Mouse (Mus musculus) gonadal fat pad, adult 2 months (tissue): ENCODE results near the gene Scaf1. TPM values are rescaled to one million over a fixed set of nuclear protein-coding genes. Genes with fewer than 3 reads are reported as not detected.

Experiments used
- DNase-seq: peaks from one replicate; pipeline ENCODE4 v3.0.0-alpha.2; 2012; ENCODE audit warnings: low read depth
- polyA plus RNA-seq: library from polyadenylated mRNA; depleted of rRNA; stranded (reverse); fragments of >200 nt; gene quantifications from 2 replicates; pipeline ENCODE4 v1.2.3, GENCODE M21; 2012; rRNA removed

Gene Scaf1
- polyA plus RNA-seq, 1 experiment = 48.9 TPM

- no peak for DNase-seq
Observed at GRCm38 (mm10) chr7:44956266-44956665, 59.9 kb downstream of the Scaf1 start.

- DNase-seq = no peak
Observed at GRCm38 (mm10) chr7:44955628-44956027, 60.5 kb downstream of the Scaf1 start.

- DNase-seq = no peak
Observed at GRCm38 (mm10) chr7:44954091-44954885, 61.9 kb downstream of the Scaf1 start.

- no peak for DNase-seq
Observed at GRCm38 (mm10) chr7:44953561-44953960, 62.6 kb downstream of the Scaf1 start.

Other genes with a start within 250 kb of the Scaf1 start
- 36.7 and 40.5 TPM in 2 replicates for gene Nup62, start 200.3 kb downstream of the Scaf1 start, polyA plus RNA-seq
- 2.1 and 2.7 TPM in 2 replicates for gene Il4i1, start 200.0 kb downstream of the Scaf1 start, polyA plus RNA-seq
- 139 and 143 TPM in 2 replicates for gene Atf5, start 199.7 kb downstream of the Scaf1 start, polyA plus RNA-seq
- 72.9 and 107 TPM in 2 replicates for gene Akt1s1, start 167.4 kb downstream of the Scaf1 start, polyA plus RNA-seq
- gene Tbc1d17, start 167.3 kb downstream of the Scaf1 start, polyA plus RNA-seq = 90.6 and 94.6 TPM in 2 replicates
- gene Pnkp, start 159.2 kb downstream of the Scaf1 start, polyA plus RNA-seq = 43.4 and 50.8 TPM in 2 replicates
- 243 and 279 TPM in 2 replicates for gene Ptov1, start 146.6 kb downstream of the Scaf1 start, polyA plus RNA-seq
- 95.2 and 106 TPM in 2 replicates for gene Med25, start 123.7 kb downstream of the Scaf1 start, polyA plus RNA-seq
- gene Fuz, start 120.3 kb downstream of the Scaf1 start, polyA plus RNA-seq = 34.2 and 34.5 TPM in 2 replicates
- 88.2 and 99.1 TPM in 2 replicates for gene Ap2a1, start 86.9 kb downstream of the Scaf1 start, polyA plus RNA-seq
- gene Tsks, start 73.2 kb downstream of the Scaf1 start, polyA plus RNA-seq = 3.5 and 4.7 TPM in 2 replicates
- gene Cpt1c, start 41.5 kb downstream of the Scaf1 start, polyA plus RNA-seq = 17.1 and 17.9 TPM in 2 replicates
- 211 and 218 TPM in 2 replicates for gene Prmt1, start 29.8 kb downstream of the Scaf1 start, polyA plus RNA-seq
- gene Irf3, start 18.7 kb downstream of the Scaf1 start, polyA plus RNA-seq = 87.1 and 89.9 TPM in 2 replicates
- gene Bcl2l12, start 17.7 kb downstream of the Scaf1 start, polyA plus RNA-seq = 20.3 and 22.0 TPM in 2 replicates
- gene Rras, start 1.6 kb upstream of the Scaf1 start, polyA plus RNA-seq = 221 and 291 TPM in 2 replicates
- 5.7 and 10.5 TPM in 2 replicates for gene Prr12, start 36.5 kb upstream of the Scaf1 start, polyA plus RNA-seq
- 71.4 and 78.1 TPM in 2 replicates for gene Nosip, start 46.1 kb upstream of the Scaf1 start, polyA plus RNA-seq
- 55.7 and 72.5 TPM in 2 replicates for gene Prrg2, start 46.3 kb upstream of the Scaf1 start, polyA plus RNA-seq
- gene Rcn3, start 75.9 kb upstream of the Scaf1 start, polyA plus RNA-seq = 112 and 116 TPM in 2 replicates
- 152 and 158 TPM in 2 replicates for gene Fcgrt, start 87.5 kb upstream of the Scaf1 start, polyA plus RNA-seq
- 218 and 429 TPM in 2 replicates for gene Rps11, start 108.1 kb upstream of the Scaf1 start, polyA plus RNA-seq
- 2,573 and 2,702 TPM in 2 replicates for gene Rpl13a, start 112.4 kb upstream of the Scaf1 start, polyA plus RNA-seq
- gene Gm45713, start 119.9 kb upstream of the Scaf1 start, polyA plus RNA-seq = 3.6 and 5.6 TPM in 2 replicates
- gene Flt3l, start 120.1 kb upstream of the Scaf1 start, polyA plus RNA-seq = 37.2 and 42.7 TPM in 2 replicates
- gene Pih1d1, start 137.9 kb upstream of the Scaf1 start, polyA plus RNA-seq = 52.4 and 58.1 TPM in 2 replicates
- gene Aldh16a1, start 138.2 kb upstream of the Scaf1 start, polyA plus RNA-seq = 33.3 and 38.5 TPM in 2 replicates
- 0.86 and 0.95 TPM in 2 replicates for gene Slc17a7, start 147.6 kb upstream of the Scaf1 start, polyA plus RNA-seq
- not detected in 2 replicates for gene Gfy, start 163.2 kb upstream of the Scaf1 start, polyA plus RNA-seq
- gene Pth2, start 164.6 kb upstream of the Scaf1 start, polyA plus RNA-seq = not detected in 2 replicates
- 0.39 and 0.41 TPM in 2 replicates for gene Ccdc155, start 188.5 kb upstream of the Scaf1 start, polyA plus RNA-seq
- gene Dkkl1, start 195.8 kb upstream of the Scaf1 start, polyA plus RNA-seq = 11.5 and 18.9 TPM in 2 replicates
- gene Tead2, start 199.4 kb upstream of the Scaf1 start, polyA plus RNA-seq = 32.6 and 50.1 TPM in 2 replicates
- 19.8 and 24.3 TPM in 2 replicates for gene Cd37, start 222.8 kb upstream of the Scaf1 start, polyA plus RNA-seq
- gene Slc6a16, start 224.7 kb upstream of the Scaf1 start, polyA plus RNA-seq = 0.32 and 0.46 TPM in 2 replicates